Mouse (Mus musculus) left cerebral cortex, postnatal 25 days (tissue): ENCODE measurements around the gene Timm9. TPM values are rescaled to one million over a fixed set of nuclear protein-coding genes. Genes with fewer than 3 reads are reported as not detected.

Experiments
- DNase-seq, 2 experiments: peaks; one replicate each; pipeline ENCODE4 v3.0.0; 2022; ENCODE audit warnings: low spot score in 2 of 2, mixed read lengths in 1 of 2
- intact Hi-C: fragments of 180-260 bp; cut with DNase I; formaldehyde crosslinking; loops from one replicate; pipeline ENCODE4 v1.15.1; 2025
- total RNA-seq, 2 experiments: library from RNA; stranded (reverse); gene quantifications; 2 replicates each; pipeline ENCODE4 v1.2.3; 2021

The Timm9 gene
- total RNA-seq: 10 to 100 TPM; 58.0 to 62.5 TPM

- intact Hi-C loops: no loop called here
- DNase-seq: peak; percentile 88 to 89
Observed at GRCm38 (mm10) chr12:71136130-71136973, at the start of gene Timm9, which contains the start of gene 2700049A03Rik. TSS of gene Timm9 (minus strand) at chr12:71136684. TSS of gene 2700049A03Rik (plus strand) at chr12:71136848.

GRCm38 (mm10) chr12:71184396-71184795, 47.9 kb upstream of the Timm9 start:
- no peak for DNase-seq
- intact Hi-C loops: no loop called here

- intact Hi-C loops: no loop called here
- no peak for DNase-seq
Observed at GRCm38 (mm10) chr12:71183736-71184135, 47.3 kb upstream of the Timm9 start.

- intact Hi-C loops: no loop called here
- DNase-seq: no peak
Observed at GRCm38 (mm10) chr12:71169911-71170310, 33.4 kb upstream of the Timm9 start.

- intact Hi-C loops: no loop called here
- DNase-seq: no peak
Observed at GRCm38 (mm10) chr12:71164410-71164809, 27.9 kb upstream of the Timm9 start.

- DNase-seq: no peak
- intact Hi-C loops: no loop called here
Observed at GRCm38 (mm10) chr12:71157974-71158373, 21.5 kb upstream of the Timm9 start.

GRCm38 (mm10) chr12:71154979-71155378, 18.5 kb upstream of the Timm9 start:
- intact Hi-C loops: no loop called here

GRCm38 (mm10) chr12:71150167-71150566, 13.7 kb upstream of the Timm9 start:
- DNase-seq: no peak
- intact Hi-C loops: no loop called here

More at GRCm38 (mm10) chr12:71154979-71155378, 18.5 kb upstream of the Timm9 start:
- DNase-seq: no peak

GRCm38 (mm10) chr12:71149456-71149855, 13.0 kb upstream of the Timm9 start:
- intact Hi-C loops: no loop called here
- DNase-seq: no peak

- DNase-seq: no peak
- intact Hi-C loops: no loop called here
Observed at GRCm38 (mm10) chr12:71148801-71149200, 12.3 kb upstream of the Timm9 start.

- DNase-seq: peak; percentile 31 to 33
- intact Hi-C loops: no loop called here
Observed at GRCm38 (mm10) chr12:71147641-71148040, 11.2 kb upstream of the Timm9 start.

- intact Hi-C loops: no loop called here
- DNase-seq: no peak
Observed at GRCm38 (mm10) chr12:71141189-71141588, 4.7 kb upstream of the Timm9 start.

- no peak for DNase-seq
- intact Hi-C loops: no loop called here
Observed at GRCm38 (mm10) chr12:71139258-71139828, 2.9 kb upstream of the Timm9 start.

GRCm38 (mm10) chr12:71137686-71138085, 1.2 kb upstream of the Timm9 start:
- DNase-seq: no peak
- intact Hi-C loops: no loop called here

- intact Hi-C loops: no loop called here
- DNase-seq: peak; percentile 79 to 80
Observed at GRCm38 (mm10) chr12:71136974-71137491, 549 bp upstream of the Timm9 start.

GRCm38 (mm10) chr12:71135581-71135980, 903 bp downstream of the Timm9 start:
- no peak for DNase-seq
- intact Hi-C loops: no loop called here

GRCm38 (mm10) chr12:71123286-71123685, 13.2 kb downstream of the Timm9 start:
- intact Hi-C loops: no loop called here
- DNase-seq: no peak

- no peak for DNase-seq
- intact Hi-C loops: no loop called here
Observed at GRCm38 (mm10) chr12:71122731-71123130, 13.8 kb downstream of the Timm9 start.

- DNase-seq: no peak
- intact Hi-C loops: no loop called here
Observed at GRCm38 (mm10) chr12:71116411-71116810, 20.1 kb downstream of the Timm9 start.

- DNase-seq: peak; percentile 72 to 82
- intact Hi-C loops: no loop called here
Observed at GRCm38 (mm10) chr12:71113675-71114288, 22.7 kb downstream of the Timm9 start.
